Mouse (Mus musculus) heart, postnatal 10 days (tissue): ENCODE data around the gene Cirbp. TPM values are rescaled to one million over a fixed set of nuclear protein-coding genes. Genes with fewer than 3 reads are reported as not detected.

Source experiments
- DNase-seq, 2 experiments: peaks; one replicate each; pipeline ENCODE4 v3.0.0; 2021
- intact Hi-C: fragments of 180-260 bp; cut with DNase I; formaldehyde crosslinking; loops from one replicate; pipeline ENCODE4 v1.15.1; 2025
- total RNA-seq, 2 experiments: library from RNA; stranded (reverse); gene quantifications; 2 replicates each; pipeline ENCODE4 v1.2.3; 2021

Gene Cirbp
- total RNA-seq = 100 to 1,000 TPM; 113 to 134 TPM

DNA sequence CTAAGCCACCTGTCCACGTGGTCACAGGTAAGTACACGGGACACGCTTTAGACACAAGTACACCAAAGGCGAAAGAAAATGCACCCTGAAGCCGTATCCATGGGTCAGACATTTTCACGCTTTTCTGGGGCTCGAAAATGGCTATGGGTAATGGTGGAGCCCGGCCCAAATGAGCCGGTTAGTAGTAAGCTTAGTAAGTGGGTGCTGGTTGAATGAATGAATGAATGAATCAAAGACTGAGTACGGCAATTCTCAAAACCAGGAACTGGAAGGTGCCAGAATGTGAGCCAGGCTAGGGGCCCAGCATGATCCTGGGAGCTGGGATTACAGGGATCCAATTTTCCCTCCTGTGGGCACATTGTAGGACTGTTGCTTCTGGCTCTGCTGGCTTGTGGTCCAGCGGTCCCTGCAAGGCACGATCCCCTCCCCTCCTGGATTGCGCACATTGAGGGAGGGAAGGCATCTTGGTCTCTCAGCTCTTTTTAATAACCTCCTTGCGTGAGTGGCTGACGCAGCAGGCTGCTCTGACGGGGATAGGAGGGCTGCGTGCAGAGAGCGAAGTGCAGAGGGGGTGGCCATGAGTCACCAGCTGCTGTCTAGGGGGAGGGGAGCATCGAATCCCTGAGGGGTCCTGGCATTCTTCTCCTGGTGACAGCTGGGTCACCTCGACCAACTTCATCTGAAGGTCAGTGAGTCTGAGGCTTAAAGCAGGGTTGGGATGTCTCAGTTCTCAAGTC, at the start of gene Cirbp:
Gene Cirbp, plus strand, starts transcription at position 594 of the 737 bp plus-strand sequence.
- DNase-seq = peak; percentile 59 to 66
- intact Hi-C loops = loop anchor here (1.0 kb wide), 1 partner anchor 20 kb away; no protein-coding TSS in a partner anchor

DNA sequence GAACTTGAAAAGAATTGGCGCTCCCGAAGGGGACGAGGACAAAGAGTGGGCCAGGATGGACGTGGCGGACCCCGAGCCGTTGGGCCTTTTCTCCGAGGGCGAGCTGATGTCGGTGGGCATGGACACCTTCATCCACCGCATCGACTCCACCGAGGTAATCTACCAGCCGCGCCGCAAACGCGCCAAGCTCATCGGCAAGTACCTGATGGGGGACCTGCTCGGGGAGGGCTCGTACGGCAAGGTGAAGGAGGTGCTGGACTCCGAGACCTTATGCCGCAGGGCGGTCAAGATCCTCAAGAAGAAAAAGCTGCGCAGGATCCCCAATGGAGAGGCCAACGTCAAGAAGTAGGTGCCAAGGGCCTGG, 49.2 kb upstream of the Cirbp start:
- intact Hi-C loops = loop anchor here (2.0 kb wide), 1 partner anchor 24 kb away; the partner anchor contains the start of gene Cbarp
- no peak for DNase-seq

DNA sequence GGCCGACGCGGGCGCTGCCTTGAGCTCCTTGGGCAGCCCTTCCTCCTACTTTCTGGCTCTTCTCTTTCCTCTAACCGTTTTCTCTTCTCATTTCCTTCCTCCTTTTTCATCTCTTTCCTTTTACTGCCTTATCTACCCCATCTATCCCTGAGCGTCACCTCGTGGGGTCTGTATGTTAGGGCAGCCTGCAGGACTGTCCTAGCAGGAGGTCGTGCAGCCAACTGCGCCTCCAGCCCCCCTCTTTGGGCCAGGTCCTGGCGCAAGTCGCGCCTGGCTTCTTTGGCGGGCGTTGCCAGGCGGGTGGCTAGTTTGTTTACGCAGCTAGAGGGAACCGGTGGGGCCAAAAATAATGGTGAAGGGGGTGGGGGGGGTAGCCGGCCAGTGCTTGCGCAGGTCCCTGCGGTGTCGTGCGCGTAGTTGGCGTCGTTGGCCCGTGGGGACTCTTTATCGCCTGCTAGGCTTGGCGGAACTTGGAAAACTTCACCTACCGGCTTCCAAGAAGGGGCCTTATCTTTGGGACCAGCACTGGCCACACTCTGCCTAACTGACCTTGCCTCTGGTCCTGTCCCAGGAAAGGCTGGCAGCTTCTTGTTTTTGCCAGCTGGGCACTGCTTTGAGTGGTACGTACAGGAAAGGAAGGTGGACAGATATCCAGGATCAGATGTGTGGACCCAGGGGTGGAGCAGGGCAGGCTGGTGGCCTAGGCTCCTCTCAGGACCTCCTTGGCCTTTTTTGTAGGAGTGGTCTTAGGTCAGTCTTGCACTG, 48.7 kb upstream of the Cirbp start:
- peak; percentile 76 to 77 for DNase-seq
- intact Hi-C loops = loop anchor here (2.0 kb wide), 1 partner anchor 24 kb away; the partner anchor contains the start of gene Cbarp

DNA sequence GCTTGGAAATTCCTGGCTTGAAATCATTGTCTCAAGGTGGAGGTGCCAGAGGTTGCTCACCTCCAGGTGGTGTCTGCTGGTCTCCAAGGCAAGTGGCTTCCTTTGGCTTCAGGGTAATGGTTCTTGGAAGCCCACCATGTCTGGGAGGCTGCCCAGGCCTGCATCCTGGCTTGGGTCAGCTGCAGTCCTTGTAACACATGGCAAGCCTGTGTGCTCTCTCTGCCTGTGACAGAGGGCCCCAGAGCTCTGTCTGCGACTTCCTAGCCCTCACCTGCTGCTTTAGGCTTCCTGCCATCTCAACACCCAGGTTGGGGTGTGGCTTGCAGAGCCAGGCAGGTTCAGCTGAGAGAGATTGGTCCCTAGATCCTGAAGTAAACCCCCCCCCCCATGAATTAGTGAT, 48.0 kb upstream of the Cirbp start:
- DNase-seq = no peak
- intact Hi-C loops = loop anchor here (2.0 kb wide), 1 partner anchor 23 kb away; the partner anchor contains the start of gene Cbarp

DNA sequence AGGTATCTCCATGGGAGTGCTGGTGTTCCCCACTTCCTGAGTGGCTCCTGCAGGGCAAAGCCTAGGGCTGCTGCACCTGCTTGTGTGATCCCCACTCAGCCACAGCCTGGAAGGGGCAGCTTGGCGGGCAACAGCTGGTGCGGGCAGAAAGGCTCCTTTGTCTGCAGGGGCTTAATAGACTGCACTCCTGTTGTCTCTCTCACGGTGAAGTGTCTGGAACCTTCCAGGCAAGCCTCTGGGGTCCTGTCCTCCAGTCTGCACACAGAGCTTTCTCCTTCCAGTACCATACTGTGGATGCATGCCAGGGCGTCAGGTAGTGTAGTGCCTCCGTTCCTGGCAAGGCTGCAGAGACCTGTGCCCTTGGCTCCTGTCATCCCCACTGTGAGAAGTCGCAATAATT, 47.2 kb upstream of the Cirbp start:
- intact Hi-C loops = no loop called here

DNA sequence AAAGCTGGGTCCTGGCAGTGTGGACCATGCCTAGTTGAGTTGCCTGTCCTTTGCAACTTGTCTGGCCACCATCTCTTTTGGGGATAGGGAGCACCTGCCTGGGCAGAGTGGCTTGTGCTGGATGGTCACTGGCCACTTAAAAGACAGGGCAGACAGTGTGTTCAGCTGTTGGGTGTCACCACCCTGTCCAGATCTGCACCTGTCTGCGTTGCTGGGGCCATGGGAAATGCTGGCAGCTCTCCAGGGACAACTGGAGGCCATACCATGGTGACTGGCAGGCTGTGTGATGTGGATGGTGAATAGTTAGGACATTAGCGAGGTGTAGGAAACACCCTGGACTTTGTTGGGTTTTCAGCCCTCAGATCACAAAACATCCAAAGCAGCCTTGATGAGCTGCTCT, 45.6 kb upstream of the Cirbp start:
- DNase-seq = no peak
- intact Hi-C loops = no loop called here

More for the DNA sequence above, 47.2 kb upstream of the Cirbp start:
- DNase-seq = no peak

DNA sequence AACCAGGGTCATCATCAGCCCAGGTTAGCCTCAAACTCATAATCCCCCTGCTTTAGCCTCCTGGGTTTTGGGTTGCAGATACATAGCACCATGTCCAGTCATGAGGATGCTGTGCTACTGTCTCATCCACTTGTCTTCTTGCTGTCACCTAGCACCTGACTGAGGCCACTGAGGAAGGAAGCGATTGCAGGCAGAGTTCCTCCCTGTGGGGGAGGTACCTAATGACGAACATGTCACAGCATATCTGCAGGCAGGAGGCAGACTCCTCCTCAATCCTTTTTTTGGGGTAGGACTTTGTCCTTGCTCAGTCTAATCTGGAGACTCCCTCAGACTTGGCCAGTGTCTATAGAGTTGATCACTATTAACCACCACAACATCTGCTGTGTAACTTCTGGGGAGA, 44.1 kb upstream of the Cirbp start:
- no peak for DNase-seq
- intact Hi-C loops = no loop called here

DNA sequence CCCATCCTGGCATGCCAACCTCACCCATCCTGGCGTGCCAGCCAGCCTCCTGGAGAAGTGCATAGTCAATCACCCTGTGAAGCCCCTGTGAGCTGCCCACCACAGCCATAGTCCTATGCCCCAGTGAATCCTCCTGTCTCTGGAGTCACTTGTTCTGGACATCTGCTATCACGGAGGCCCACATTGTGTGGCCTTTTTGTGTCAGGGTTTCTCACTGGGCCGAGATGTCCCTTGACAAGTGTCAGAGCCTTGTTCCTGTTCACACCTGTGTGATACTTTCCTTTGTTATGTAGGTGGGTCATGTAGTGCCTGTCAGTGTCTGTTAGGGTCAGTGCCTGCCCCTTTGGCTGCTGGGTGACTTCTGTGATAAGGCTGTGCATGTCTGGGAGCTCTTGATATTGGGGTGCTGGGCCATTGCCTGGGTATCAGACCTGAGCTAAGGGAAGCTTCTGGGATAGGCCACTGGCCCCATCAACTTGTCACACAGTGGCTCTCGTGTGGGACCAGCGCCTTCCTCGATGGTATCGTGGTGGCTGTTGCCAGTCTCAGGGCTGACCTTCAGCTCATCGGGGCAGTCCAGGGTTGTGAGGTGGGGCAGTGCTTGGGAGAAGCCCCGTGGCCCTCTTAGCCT, 41.7 kb upstream of the Cirbp start:
- intact Hi-C loops = no loop called here
- no peak for DNase-seq

DNA sequence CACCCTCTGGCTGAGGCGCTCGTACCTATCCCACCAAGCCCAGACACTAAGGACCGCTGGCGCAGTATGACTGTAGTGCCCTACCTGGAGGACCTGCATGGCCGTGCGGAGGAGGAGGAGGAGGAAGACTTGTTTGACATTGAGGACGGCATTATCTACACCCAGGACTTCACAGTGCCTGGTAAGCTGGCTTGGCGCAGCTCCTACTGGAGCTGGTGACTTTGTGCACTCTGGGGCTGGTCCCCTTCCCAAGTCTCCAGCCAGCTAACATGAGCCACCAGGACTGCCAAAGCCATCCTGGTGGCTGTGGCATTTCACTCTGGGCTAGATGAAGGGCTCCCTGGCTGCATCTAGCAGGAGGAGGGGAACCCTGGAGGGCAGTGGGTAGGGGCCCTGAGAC, 37.9 kb upstream of the Cirbp start:
- intact Hi-C loops = no loop called here

DNA sequence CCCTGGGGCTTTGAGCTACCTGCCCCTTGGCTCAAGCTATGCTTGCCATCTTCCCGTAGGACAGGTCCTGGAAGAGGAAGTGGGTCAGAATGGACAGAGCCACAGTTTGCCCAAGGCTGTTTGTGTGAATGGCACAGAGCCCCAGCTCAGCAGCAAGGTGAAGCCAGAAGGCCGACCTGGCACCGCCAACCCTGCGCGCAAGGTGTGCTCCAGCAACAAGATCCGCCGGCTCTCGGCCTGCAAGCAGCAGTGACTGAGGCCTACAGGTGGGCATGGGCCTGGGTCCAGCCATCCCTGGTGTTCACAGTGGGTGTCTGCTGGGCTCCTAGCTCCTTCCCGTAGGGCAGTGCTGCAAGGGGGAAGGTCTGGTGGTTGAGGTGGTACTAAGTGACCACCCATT, 35.9 kb upstream of the Cirbp start:
- DNase-seq = no peak
- intact Hi-C loops = no loop called here

More for the DNA sequence above, 37.9 kb upstream of the Cirbp start:
- DNase-seq = no peak

DNA sequence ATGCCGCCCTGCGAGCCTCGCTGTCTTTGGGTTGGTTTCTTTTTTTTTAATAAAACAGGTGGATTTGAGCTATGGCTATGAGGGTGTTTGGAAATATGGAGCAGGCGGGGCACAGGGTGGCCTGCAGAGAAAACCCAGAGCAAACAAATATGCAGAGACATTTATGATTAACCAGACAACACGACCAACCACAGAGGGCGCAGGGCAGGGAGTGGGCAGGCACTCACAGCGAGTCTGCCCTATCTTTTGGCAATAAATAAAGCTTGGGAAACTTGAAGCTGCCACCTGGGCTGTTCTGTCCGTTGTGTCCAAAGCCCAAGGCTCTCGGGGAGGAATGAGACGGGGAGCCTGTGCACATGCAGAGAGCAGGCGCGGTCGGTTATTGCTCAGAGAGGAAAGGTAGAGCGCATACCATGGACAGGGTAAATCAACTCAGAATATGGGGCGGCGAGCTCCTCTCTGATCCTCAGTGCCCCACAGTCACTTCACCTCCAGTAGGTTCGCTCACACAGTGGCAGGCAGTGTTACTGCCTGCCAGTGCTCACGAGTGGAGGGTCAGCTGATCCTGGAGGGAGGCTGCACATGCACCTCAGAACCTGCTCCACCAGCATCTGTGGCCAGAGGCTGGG, 35.3 kb upstream of the Cirbp start:
- DNase-seq = no peak
- intact Hi-C loops = no loop called here

DNA sequence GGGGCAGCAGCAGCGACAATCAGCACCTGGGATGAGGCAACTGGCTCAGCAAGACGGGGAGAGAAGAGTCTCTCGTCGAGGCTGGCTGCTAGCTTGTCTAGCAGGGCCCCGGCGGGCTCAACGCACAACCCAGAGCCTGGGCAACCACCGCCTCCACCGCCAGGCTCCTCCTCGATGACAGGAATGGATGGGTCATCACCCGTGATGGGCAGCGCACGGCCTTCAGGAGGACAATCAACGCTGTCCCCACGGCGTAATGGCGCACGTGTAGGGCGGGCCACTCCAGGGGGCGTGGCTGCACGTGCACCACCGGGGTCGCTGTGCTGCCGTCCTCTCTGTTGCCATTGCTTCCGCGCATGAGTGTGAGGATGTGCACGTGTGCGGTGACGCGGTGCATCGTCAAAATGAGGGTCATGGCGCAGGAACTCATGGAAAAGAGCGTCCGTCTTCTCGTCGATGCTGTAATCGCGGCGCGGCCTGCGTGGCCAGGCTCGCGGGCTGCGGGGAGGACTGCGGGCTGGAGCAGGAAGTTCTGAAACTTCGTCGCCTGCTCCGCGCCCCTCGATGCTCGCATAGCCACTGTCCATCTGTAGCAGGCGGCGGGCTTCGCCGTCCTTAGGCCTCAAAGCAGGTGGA, 34.4 kb upstream of the Cirbp start:
- intact Hi-C loops = no loop called here
- DNase-seq = peak in 1 of 2 experiments; percentile 16

DNA sequence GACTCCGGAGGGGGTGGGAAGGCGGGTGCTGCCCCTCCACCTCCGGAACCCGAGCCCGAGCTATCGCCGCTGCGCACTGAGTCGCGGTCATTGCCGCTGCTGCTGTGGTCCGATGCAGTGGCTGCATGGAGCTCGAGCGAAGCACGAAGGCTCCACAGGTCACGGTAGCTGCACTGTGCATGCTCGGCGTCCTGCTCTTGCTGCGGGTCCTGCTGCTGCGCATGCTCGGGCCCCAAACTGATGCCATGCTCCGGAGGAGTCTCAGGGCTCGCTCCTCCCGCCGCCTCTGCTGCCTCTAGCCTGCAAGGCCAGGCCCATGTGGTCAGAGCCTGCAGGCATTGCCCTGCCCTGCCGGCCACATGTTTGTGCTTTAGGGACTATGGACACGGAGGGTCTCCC, 33.8 kb upstream of the Cirbp start:
- intact Hi-C loops = no loop called here
- DNase-seq = no peak

DNA sequence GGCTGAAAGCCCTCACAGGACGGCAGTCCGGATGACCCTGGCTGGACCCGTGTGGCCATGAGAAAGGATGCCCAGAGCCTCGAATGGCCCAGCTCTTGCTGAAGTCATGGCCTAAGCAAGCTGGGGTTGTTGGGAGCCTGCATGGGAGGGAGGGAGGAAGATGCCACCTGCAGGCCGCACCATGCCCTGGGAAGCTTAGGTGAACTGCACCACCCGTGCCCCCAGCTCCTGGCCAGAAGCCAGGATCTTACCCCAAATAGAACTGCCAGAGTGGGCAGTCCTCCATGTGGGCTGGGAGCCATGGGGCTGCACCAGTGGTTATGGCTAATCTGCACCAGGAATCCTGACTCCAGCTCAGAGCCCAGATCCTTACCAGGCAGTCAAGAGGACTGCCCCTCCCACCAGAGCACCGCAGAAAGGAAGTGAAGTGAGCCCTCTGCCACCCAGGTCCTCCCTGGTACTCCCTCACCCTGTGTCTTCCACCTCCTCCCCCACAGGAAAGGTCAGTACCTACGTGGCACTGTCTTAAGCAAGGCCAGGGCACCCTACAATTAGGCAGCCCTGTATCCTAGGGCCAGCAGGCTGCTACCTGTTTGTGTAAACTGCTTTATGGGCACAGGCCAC, 32.4 kb upstream of the Cirbp start:
- peak; percentile 77 to 81 for DNase-seq
- intact Hi-C loops = no loop called here

DNA sequence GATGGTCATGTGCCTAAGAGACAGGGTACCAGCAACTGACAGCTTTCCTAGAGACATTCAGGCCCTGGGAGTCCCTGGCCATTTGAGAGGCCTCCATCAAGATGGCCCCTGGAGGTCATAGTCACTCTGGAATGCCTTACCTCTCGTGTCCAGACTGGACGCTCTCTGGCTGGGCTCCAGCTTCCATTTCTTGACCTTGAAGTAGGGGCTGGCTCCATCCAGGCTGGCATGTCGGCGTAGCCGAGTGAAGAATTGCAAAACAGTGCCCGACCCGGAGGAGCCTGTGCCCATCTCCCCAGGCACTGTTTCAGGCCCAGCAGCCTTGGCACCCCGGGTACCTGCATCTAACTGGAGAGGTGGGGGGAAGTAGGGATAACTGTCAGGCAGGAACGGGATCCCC, 31.4 kb upstream of the Cirbp start:
- no peak for DNase-seq
- intact Hi-C loops = no loop called here

DNA sequence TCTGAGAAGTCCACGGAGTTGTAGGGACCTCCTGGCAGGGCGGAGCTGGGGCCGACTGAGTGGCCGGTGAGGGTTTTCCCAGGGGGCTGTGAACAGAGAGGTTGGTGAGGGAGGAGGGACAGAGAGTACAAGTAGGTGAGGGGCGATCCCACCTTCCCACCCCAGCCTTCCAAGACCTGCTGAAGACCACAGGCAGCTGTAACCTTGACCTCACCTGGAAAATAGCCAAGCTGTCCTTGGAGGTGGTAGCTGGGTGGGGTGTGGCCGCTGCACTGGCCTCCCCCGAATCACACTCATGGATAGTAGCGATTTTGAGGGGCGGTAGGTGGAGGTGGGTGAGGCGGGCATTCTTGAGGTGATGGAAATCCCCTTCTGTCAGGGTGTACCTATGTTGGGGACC, 30.6 kb upstream of the Cirbp start:
- intact Hi-C loops = no loop called here

DNA sequence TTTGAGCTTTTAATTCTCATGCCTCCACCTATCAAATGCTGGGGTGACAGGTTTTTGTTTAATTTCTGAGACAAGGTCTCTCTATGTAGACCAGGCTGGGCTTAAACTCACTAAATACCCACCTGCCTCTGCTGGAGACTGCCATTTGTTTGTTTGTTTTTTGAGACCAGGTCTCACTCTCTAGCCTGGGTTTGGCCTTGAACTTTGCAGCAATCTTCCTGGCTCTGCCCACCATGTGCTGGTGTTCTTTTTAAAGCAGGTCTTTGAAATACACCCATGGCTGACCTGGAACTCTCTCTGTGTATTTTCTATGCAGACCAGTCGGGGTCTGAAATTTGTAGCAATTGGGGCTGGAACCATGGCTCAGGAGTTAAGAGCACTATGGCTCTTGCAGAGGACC, 30.1 kb upstream of the Cirbp start:
- intact Hi-C loops = no loop called here
- DNase-seq = no peak

More for the DNA sequence above, 30.6 kb upstream of the Cirbp start:
- DNase-seq = no peak

DNA sequence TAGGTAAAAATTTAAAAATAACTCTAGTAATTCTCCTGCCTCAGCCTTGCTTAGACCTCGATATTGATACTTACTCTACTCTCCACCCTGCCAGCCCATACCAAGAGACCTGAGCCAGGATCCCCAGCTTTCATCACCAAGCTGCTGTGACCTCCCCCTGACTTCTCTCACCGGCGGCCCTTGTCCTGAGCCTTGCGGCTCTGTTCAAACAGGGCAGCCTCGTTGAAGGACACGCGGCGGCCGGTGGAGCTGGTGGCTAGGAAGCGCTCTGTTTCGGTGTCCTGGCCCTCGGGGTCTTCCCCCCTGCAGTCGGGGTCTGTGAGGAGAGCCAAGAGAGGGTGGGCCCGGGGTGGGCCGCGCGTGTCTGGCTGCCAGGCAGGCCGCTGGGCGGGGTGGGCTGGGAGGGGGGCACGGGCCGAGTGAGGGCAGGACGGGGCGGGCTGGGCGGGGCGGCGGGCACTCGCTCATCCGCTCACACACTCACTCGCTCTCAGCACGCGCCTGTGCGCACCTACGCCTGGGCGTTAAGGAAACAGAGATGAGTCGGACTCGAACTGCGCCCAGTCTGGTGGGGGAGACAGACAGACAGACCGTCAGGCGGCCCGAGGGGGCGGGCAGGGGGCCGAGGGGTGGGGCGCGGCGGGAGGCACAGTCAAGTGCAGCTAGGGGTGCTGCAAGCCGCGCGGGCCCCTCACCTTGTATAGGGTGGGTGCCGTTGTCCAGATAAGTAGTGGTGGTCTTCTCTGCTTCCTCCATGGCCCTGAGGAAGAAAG, 29.4 kb upstream of the Cirbp start:
- intact Hi-C loops = no loop called here
- peak in 1 of 2 experiments; percentile 14 for DNase-seq

DNA sequence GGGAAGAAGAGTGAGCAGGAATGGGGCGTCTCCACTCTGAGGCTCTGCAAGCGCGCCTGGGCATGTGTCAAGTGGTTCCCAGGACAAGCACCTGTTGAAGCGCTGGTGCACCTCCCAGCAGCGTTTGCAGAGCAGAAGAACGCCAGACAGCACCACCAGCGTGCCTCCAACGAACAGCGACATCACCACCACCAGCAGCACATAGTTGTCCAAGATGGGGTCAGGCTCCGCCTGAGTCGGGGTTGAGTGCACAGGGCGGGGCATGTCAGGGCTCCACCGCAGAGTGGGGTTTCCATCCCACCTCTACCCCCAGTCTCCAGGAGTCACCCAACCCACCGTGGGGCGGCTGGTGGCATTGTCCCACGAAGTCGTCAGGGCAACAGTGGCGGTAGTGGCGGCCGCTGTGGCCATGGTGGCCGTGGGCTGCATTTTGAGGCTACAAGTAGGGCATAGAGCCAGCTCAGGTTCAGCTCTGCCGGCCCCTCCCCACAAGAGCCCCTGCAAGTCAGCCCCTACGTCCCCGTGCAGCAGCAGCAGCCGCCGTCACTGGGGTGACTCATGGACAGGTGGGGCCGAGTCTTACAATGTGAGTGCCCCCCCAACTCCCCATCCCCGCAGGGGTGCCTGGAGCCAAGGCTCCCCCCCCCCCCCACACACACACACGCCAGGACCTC, 28.7 kb upstream of the Cirbp start:
- peak in 1 of 2 experiments; percentile 13 for DNase-seq
- intact Hi-C loops = no loop called here
